Mouse (Mus musculus): Measurements from ENCODE around the gene Ruvbl1. TPM values are rescaled to one million over a fixed set of nuclear protein-coding genes. Genes with fewer than 3 reads are reported as not detected.
A peak's percentile ranks its signal among the peaks of the same experiment; 100 is the strongest.

Gene Ruvbl1
- total and polyA plus RNA-seq, 2 experiments from 2014 or later, result 34.5 to 67.6 TPM

DNA sequence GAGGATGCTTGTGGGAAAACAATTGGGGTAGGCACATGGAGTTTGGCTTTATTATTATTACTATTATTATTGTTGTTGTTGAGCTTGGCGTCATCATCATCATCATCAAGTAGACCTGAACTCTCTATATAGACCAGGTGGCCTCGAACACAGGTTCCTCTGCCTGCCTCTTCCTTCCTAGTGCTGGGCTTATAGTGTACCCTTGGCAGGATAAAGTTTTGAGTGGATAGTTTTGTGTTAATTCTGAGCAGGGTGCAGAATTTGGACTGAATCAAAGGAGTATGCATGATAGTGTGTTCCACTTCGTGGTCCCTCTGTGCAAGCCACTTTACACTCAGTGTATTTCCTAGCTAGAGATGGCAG is 35.2 kb downstream of the Ruvbl1 start:
- peak overlapping the region; percentile 95 for H3K4me2 ChIP-seq (ENCODE audit: low read depth, low read length, poor library complexity, severe bottlenecking)
- no peaks in the 10 kb centered on the region for H3K9me3 ChIP-seq (ENCODE audit: low read length)
- ATAC-seq (ENCODE audit: low FRiP score) (peak; percentile 7; the same call in 1 of the 2 replicates), DNase-seq (ENCODE audit: low spot score) (no peak)
- peak overlapping the region; percentile 56 for H3K4me3 ChIP-seq (ENCODE audit: low read depth, low read length)
- TF ChIP-seq CTCF (IDR thresholded peaks at IDR 0.05), result no peak
- no peaks in the 10 kb centered on the region for H3K27me3 ChIP-seq (ENCODE audit: insufficient read depth, low read length)
- H3K4me1 ChIP-seq (ENCODE audit: insufficient read depth, low read length), result no peaks in the 10 kb centered on the region
- H3K9ac ChIP-seq (replicated peaks; ENCODE audit: low read length, poor library complexity, severe bottlenecking), result peak overlapping the region; percentile 64; the same call in 1 of the 2 replicates
- WGBS, result 4% methylated on average over 3 of the region's 3 CpGs
- peaks cover 39% of the 10 kb centered on the region for H3K36me3 ChIP-seq (ENCODE audit: insufficient read depth, low read length)
- H3K27ac ChIP-seq (ENCODE audit: low read depth, low read length), result no peak overlapping the region

DNA sequence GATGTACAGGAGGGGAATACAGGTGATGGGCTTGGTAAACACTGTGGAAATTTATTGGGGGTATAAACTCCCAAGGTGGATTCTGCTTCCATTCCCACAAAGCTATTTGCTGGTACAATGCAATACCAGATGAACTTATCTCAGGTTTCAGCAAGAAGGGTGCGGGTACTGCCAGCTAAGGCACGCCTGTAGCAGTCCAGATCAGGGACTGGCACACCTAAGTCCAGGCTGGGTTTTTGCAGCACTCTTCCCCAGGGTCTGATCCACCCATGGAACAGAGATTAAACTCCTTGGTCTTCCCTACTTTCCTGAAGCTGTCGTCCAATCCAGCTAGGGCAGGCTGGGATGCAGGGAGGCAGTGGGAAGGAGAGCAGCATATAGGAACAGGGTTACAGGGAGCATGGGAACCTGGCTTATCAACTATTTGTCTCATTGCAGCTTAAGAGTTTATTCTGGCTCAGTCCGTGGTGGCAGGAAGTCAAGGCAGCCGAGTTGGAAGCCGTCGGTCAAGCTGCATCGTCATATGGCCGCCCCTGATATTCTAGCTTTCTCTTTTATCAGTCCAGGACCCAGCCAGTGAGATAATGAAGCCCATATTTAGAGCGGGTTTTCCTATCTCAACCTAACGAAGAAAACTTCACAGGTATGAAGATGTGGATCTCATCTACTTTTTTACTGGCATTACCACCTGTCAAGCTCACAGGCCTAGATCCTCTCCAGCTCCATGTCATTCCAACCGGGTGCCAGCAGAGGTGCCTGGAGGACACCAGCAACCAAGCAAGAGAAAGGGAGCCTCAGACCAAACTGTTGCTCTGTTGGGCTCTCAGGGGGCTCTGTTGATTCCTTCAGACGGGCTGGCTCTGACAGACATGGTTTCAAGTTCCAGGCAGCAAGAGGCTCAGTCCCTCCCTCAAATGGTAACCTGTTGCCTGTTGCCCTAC is 37.1 kb downstream of the Ruvbl1 start:
- no peak overlapping the region for H3K4me2 ChIP-seq (ENCODE audit: low read depth, low read length, poor library complexity, severe bottlenecking)
- no peaks in the 10 kb centered on the region for H3K4me1 ChIP-seq (ENCODE audit: insufficient read depth, low read length)
- no peaks in the 10 kb centered on the region for H3K27me3 ChIP-seq (ENCODE audit: insufficient read depth, low read length)
- no peak overlapping the region for H3K9ac ChIP-seq (replicated peaks; ENCODE audit: low read length, poor library complexity, severe bottlenecking)
- H3K27ac ChIP-seq (ENCODE audit: low read depth, low read length), result no peak overlapping the region
- ATAC-seq (ENCODE audit: low FRiP score), result no peak
- TF ChIP-seq CTCF (IDR thresholded peaks at IDR 0.05), result no peak
- H3K4me3 ChIP-seq (ENCODE audit: low read depth, low read length), result no peak overlapping the region
- no peak for DNase-seq (ENCODE audit: low spot score)
- peaks cover 53% of the 10 kb centered on the region for H3K36me3 ChIP-seq (ENCODE audit: insufficient read depth, low read length)
- whole genome bisulfite sequencing, result 81% methylated on average over 13 of the region's 13 CpGs
- H3K9me3 ChIP-seq (ENCODE audit: low read length), result no peaks in the 10 kb centered on the region

DNA sequence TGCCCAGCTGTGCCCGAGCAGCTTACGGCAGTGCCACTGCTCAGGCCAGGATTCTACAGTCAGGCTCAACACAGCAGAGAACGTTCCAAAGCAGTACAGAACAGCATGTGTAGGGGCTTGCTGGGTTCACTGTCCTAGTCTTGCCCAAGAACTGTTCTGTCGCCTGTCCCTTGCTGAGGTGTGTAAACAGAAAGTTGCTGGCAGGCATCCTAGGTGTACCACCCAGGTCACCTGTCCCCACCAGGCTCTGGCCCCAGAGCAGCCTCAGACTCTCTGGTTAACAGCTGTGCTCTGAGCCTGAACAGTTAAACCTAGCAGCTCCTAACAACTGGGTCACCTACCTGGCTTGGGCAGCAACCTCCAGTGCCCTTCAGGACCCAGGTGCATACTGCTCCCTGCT is 37.8 kb downstream of the Ruvbl1 start:
- peaks cover 52% of the 10 kb centered on the region for H3K36me3 ChIP-seq (ENCODE audit: insufficient read depth, low read length)
- no peaks in the 10 kb centered on the region for H3K4me1 ChIP-seq (ENCODE audit: insufficient read depth, low read length)
- DNase-seq (ENCODE audit: low spot score) (no peak), ATAC-seq (ENCODE audit: low FRiP score) (no peak)
- no peaks in the 10 kb centered on the region for H3K9me3 ChIP-seq (ENCODE audit: low read length)
- no peak overlapping the region for H3K4me3 ChIP-seq (ENCODE audit: low read depth, low read length)
- H3K4me2 ChIP-seq (ENCODE audit: low read depth, low read length, poor library complexity, severe bottlenecking), result no peak overlapping the region
- no peak overlapping the region for H3K27ac ChIP-seq (ENCODE audit: low read depth, low read length)
- no peaks in the 10 kb centered on the region for H3K27me3 ChIP-seq (ENCODE audit: insufficient read depth, low read length)
- no peak for TF ChIP-seq CTCF (IDR thresholded peaks at IDR 0.05)
- 90% methylated on average over 4 of the region's 4 CpGs for WGBS
- H3K9ac ChIP-seq (replicated peaks; ENCODE audit: low read length, poor library complexity, severe bottlenecking), result no peak overlapping the region

DNA sequence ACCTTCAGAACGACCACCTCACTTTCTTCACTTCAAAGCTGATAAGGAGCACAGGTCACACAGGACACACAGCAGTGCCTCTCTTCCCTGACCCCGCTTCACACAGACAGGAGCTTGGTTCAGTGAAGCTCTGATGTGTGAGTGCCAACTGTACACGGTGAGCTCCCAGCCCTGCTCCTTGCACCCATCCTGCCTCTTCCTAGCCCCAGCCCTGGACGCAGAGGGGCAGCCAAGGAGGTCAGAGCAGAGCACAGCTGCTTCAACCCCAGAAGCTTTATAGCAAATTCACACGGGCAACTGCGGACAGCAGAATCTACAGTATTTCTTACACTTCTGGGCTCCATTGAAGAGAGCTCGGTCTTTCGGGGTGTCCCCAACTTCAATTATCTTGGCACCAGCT is 48.8 kb downstream of the Ruvbl1 start:
- ATAC-seq (ENCODE audit: low FRiP score), result no peak
- H3K9me3 ChIP-seq (ENCODE audit: low read length), result no peaks in the 10 kb centered on the region
- no peak for DNase-seq (ENCODE audit: low spot score)
- H3K27ac ChIP-seq (ENCODE audit: low read depth, low read length), result no peak overlapping the region
- H3K4me2 ChIP-seq (ENCODE audit: low read depth, low read length, poor library complexity, severe bottlenecking), result no peak overlapping the region
- no peaks in the 10 kb centered on the region for H3K27me3 ChIP-seq (ENCODE audit: insufficient read depth, low read length)
- 91% methylated on average over 8 of the region's 8 CpGs for whole genome bisulfite sequencing
- H3K4me1 ChIP-seq (ENCODE audit: insufficient read depth, low read length), result no peaks in the 10 kb centered on the region
- no peak for TF ChIP-seq CTCF (IDR thresholded peaks at IDR 0.05)
- no peak overlapping the region for H3K9ac ChIP-seq (replicated peaks; ENCODE audit: low read length, poor library complexity, severe bottlenecking)
- peaks cover 58% of the 10 kb centered on the region for H3K36me3 ChIP-seq (ENCODE audit: insufficient read depth, low read length)
- no peak overlapping the region for H3K4me3 ChIP-seq (ENCODE audit: low read depth, low read length)

DNA sequence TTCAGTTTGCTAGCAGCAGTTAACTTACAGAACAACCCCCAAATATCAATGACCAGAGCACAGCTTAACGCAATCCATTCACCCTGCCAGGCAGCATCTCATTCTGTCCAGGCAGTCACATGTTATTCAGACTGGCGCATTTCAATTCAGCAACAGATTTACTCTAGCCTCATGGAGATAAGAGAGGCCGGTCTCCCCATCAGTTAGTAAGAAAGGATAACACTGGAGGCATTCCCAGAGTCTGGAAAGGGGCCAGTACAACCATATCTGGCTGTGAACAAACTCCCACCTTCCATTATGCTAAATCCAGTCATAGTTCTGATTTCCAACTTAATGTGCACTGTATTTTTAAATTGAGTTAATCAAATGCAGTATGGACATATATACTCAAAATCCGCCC is 49.3 kb downstream of the Ruvbl1 start:
- Histone ChIP-seq H3K4me1 (ENCODE audit: insufficient read depth, low read length) (no peaks in the 10 kb centered on the region), H3K27me3 (ENCODE audit: insufficient read depth, low read length) (no peaks in the 10 kb centered on the region), H3K4me3 (ENCODE audit: low read depth, low read length) (no peak overlapping the region), H3K36me3 (ENCODE audit: insufficient read depth, low read length) (peaks cover 58% of the 10 kb centered on the region), H3K9ac (replicated peaks; ENCODE audit: low read length, poor library complexity, severe bottlenecking) (no peak overlapping the region), H3K4me2 (ENCODE audit: low read depth, low read length, poor library complexity, severe bottlenecking) (no peak overlapping the region), H3K9me3 (ENCODE audit: low read length) (no peaks in the 10 kb centered on the region), H3K27ac (ENCODE audit: low read depth, low read length) (no peak overlapping the region)
- ATAC-seq (ENCODE audit: low FRiP score) (no peak), DNase-seq (ENCODE audit: low spot score) (no peak)
- TF ChIP-seq CTCF (IDR thresholded peaks at IDR 0.05), result no peak
- WGBS, result 76% methylated on average over 4 of the region's 4 CpGs

DNA sequence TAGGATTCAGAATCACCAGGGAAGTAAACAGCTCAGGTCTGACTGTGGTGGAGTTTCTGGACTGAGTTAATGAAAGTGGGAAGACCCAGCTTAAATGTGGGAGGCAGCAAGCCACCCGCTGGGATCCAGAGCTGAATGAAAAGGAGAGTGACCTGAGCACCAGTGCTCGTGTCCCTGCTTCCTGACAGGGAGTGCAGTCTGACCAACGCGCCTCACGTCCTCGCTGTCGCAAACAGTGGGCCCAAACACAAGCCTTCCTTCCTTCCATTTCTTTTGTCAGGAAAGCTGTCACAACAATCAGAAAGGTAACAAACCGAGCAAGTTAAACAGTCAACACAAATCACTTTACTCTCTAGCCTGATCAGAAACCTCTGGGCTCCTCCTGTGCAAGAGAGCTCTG is 50.8 kb downstream of the Ruvbl1 start:
- no peak for ATAC-seq (ENCODE audit: low FRiP score)

More for the DNA sequence above, 50.8 kb downstream of the Ruvbl1 start:
- Histone ChIP-seq H3K4me1 (ENCODE audit: insufficient read depth, low read length) (no peaks in the 10 kb centered on the region), H3K36me3 (ENCODE audit: insufficient read depth, low read length) (peaks cover 44% of the 10 kb centered on the region), H3K9ac (replicated peaks; ENCODE audit: low read length, poor library complexity, severe bottlenecking) (no peak overlapping the region), H3K27me3 (ENCODE audit: insufficient read depth, low read length) (no peaks in the 10 kb centered on the region), H3K4me2 (ENCODE audit: low read depth, low read length, poor library complexity, severe bottlenecking) (no peak overlapping the region), H3K9me3 (ENCODE audit: low read length) (no peaks in the 10 kb centered on the region), H3K27ac (ENCODE audit: low read depth, low read length) (no peak overlapping the region), H3K4me3 (ENCODE audit: low read depth, low read length) (no peak overlapping the region)
- DNase-seq (ENCODE audit: low spot score), result no peak
- 77% methylated on average over 8 of the region's 8 CpGs for WGBS
- TF ChIP-seq CTCF (IDR thresholded peaks at IDR 0.05), result no peak

Data from midbrain, postnatal 0 days (tissue).